9 mouse cellular contexts compared by ENCODE assay signal in the genomic region with DNA sequence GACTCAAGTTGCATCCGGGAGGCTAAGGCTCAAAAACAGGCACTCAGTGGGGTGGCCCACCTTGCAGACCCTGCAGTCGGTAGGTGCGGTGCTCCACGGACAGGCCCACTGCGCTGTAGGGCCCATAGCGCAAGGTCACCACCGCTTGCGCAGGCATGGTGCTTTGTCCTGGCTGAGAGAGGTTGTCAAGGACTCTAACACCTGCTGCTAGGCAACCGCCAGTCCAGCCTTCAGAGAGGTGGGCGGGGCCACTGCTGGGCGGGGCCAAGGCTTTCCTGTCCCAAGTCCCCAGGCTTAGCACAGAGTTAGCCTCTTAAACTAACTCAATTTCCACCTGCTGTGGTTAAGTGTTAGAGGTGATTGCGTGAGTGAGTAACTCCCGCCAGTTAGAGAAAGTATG. TPM values are rescaled to one million over a fixed set of nuclear protein-coding genes. Genes with fewer than 3 reads are reported as not detected.
A peak's percentile ranks its signal among the peaks of the same experiment; 100 is the strongest.
DNase-seq lines count a peak whose midpoint lies in the region; ATAC-seq lines count a peak whose summit lies in the region.
"Had no signal": no experiment of that assay in that cellular context is flagged by ENCODE, and none has a peak within 500 bp of the region (broad histone marks: within the 10 kb centered on the region; RNA-seq: fewer than 3 reads in every experiment).

A gene (minus strand): TSS at position 196 of the 400 bp plus-strand sequence.

- H3K27me3 ChIP-seq in forebrain, embryonic 15.5 days, result no peaks in the 10 kb centered on the region
- H3K27me3 ChIP-seq in liver, embryonic 13.5 days, result peaks cover 3% of the 10 kb centered on the region; the same call in 1 of the 2 replicates
- peaks cover 16% of the 10 kb centered on the region for H3K27me3 ChIP-seq in neural tube, embryonic 15.5 days (replicated peaks)

- no peak within 1 kb of the TSS for H3K27ac ChIP-seq in forebrain, embryonic 15.5 days (replicated peaks)
- no peak within 1 kb of the TSS for H3K27ac ChIP-seq in liver, embryonic 13.5 days
- no peak within 1 kb of the TSS for H3K27ac ChIP-seq in neural tube, embryonic 15.5 days (replicated peaks)
- H3K27ac ChIP-seq: macrophage had no signal

- no peaks in the 10 kb centered on the region for H3K9me3 ChIP-seq in forebrain, embryonic 15.5 days
- no peaks in the 10 kb centered on the region for H3K9me3 ChIP-seq in liver, embryonic 13.5 days (replicated peaks)
- H3K9me3 ChIP-seq in neural tube, embryonic 15.5 days (replicated peaks), result no peaks in the 10 kb centered on the region

- no peaks in the 10 kb centered on the region for H3K36me3 ChIP-seq in forebrain, embryonic 15.5 days
- H3K36me3 ChIP-seq in liver, embryonic 13.5 days, result no peaks in the 10 kb centered on the region
- no peaks in the 10 kb centered on the region for H3K36me3 ChIP-seq in neural tube, embryonic 15.5 days

- no peak within 1 kb of the TSS for H3K9ac ChIP-seq in forebrain, embryonic 15.5 days (replicated peaks)
- H3K9ac ChIP-seq in liver, embryonic 13.5 days, result no peak within 1 kb of the TSS
- no peak within 1 kb of the TSS for H3K9ac ChIP-seq in neural tube, embryonic 15.5 days (replicated peaks)

- 1% methylated on average over 13 of the region's 13 CpGs for WGBS in forebrain, embryonic 15.5 days
- 9% methylated on average over 13 of the region's 13 CpGs for WGBS in liver, embryonic 13.5 days (ENCODE audit: insufficient replicate concordance)
- 2% methylated on average over 13 of the region's 13 CpGs for WGBS in neural tube, embryonic 15.5 days

- no peaks in the 10 kb centered on the region; the same call in 1 of the 2 replicates for H3K4me1 ChIP-seq in forebrain, embryonic 15.5 days
- H3K4me1 ChIP-seq in liver, embryonic 13.5 days (replicated peaks), result no peaks in the 10 kb centered on the region
- H3K4me1 ChIP-seq in neural tube, embryonic 15.5 days, result peaks cover 6% of the 10 kb centered on the region

- ATAC-seq in forebrain, embryonic 15.5 days (replicated peaks), result no peak; the same call in 1 of the 2 replicates
- no peak for ATAC-seq in liver, embryonic 13.5 days (ENCODE audit: low read depth)
- no peak for ATAC-seq in neural tube, embryonic 15.5 days (ENCODE audit: low FRiP score)

- DNase-seq in gastrocnemius, postnatal 10 days, result peak; percentile 13
- no peak for DNase-seq in gastrocnemius, adult 8-10 months (ENCODE audit: low spot score in 2 of 2)
- peak; percentile 37 for DNase-seq in induced T-regulatory cell, adult 2 months (ENCODE audit: low read depth)
- DNase-seq in liver, embryonic 13.5 days, result peak; percentile 38
- no peak for DNase-seq in natural killer cell, adult 2 months (ENCODE audit: low spot score in 2 of 2)
- no peak for DNase-seq in cerebellum, adult 9-10 months

- peak within 1 kb of the TSS; percentile 13; the same call in 1 of the 2 replicates for H3K4me2 ChIP-seq in forebrain, embryonic 15.5 days (replicated peaks)
- H3K4me2 ChIP-seq in liver, embryonic 13.5 days, result no peak within 1 kb of the TSS
- peak within 1 kb of the TSS; percentile 26 for H3K4me2 ChIP-seq in neural tube, embryonic 15.5 days

- no peak within 1 kb of the TSS for H3K4me3 ChIP-seq in forebrain, embryonic 15.5 days
- no peak within 1 kb of the TSS for H3K4me3 ChIP-seq in liver, embryonic 13.5 days (replicated peaks)
- H3K4me3 ChIP-seq in neural tube, embryonic 15.5 days (replicated peaks), result no peak within 1 kb of the TSS

RNA-seq across cellular contexts. Expression of the gene that starts here (rescaled TPM):
- not detected for total RNA-seq in gastrocnemius, postnatal 10 days (2021)
- total RNA-seq in gastrocnemius, adult 8-10 months (2022), result not detected
- polyA plus RNA-seq in forebrain, embryonic 15.5 days (2015; fragmentation: Nextera tagmentation; extraction: Ambion mirVana), result 0.45 and 0.89 TPM in 2 replicates
- polyA plus RNA-seq in liver, embryonic 13.5 days (2015; fragmentation: Nextera tagmentation; extraction: Ambion mirVana), result not detected in 2 replicates
- polyA plus RNA-seq in neural tube, embryonic 15.5 days (2015; fragmentation: Nextera tagmentation; extraction: Ambion mirVana), result 0.29 TPM in 1 of 2 replicates, not detected in the other
- polyA plus RNA-seq: macrophage had no signal

Comparison
In these comparisons a context has a peak if more than half of its experiments do, and no peak if none do; other contexts are left out.
1. Peak in DNase-seq in gastrocnemius, postnatal 10 days; RNA of the gene not detected or under 1 TPM.
2. Peak in DNase-seq in liver, embryonic 13.5 days; RNA of the gene not detected or under 1 TPM.